Mouse (Mus musculus) intestine, postnatal 0 days (tissue): ENCODE measurements around the gene Sdccag8. TPM values are rescaled to one million over a fixed set of nuclear protein-coding genes. Genes with fewer than 3 reads are reported as not detected.

Experiments used
- ATAC-seq: fragments of 200-750 bp; cut with Nextera tagmentation; 2 replicates; pipeline ENCODE4 v1.8.0; 2017; ENCODE audit warnings: mild to moderate bottlenecking, moderate TSS enrichment, moderate library complexity
- H3K27ac ChIP-seq: fragments of 300-500 bp; sonication (generic); 2 replicates; pipeline ENCODE4 v1.5.1; 2014; ENCODE audit warnings: mild to moderate bottlenecking, low read depth, low read length, moderate library complexity
- H3K27me3 ChIP-seq: fragments of 300-500 bp; sonication (generic); replicated peaks from 2 replicates; pipeline ENCODE4 v1.6.1; 2014; ENCODE audit warnings: low read length, mixed read lengths; ENCODE audit not compliant: control insufficient read depth, insufficient read depth
- H3K36me3 ChIP-seq: fragments of 300-500 bp; sonication (generic); 2 replicates; pipeline ENCODE4 v1.6.1; 2014; ENCODE audit warnings: mild to moderate bottlenecking, moderate library complexity; ENCODE audit not compliant: control insufficient read depth, insufficient read depth
- H3K4me1 ChIP-seq: fragments of 300-500 bp; sonication (generic); replicated peaks from 2 replicates; pipeline ENCODE4 v1.6.1; 2014; ENCODE audit warnings: antibody characterized with exemption, low read length, mixed read lengths; ENCODE audit not compliant: control insufficient read depth, insufficient read depth
- H3K4me2 ChIP-seq: fragments of 300-500 bp; sonication (generic); replicated peaks from 2 replicates; pipeline ENCODE4 v1.6.1; 2014; ENCODE audit warnings: low read depth, mild to moderate bottlenecking, moderate library complexity
- H3K4me3 ChIP-seq: fragments of 300-500 bp; sonication (generic); 2 replicates; pipeline ENCODE4 v1.5.1; 2014; ENCODE audit warnings: low read depth, low read length
- H3K9ac ChIP-seq: fragments of 300-500 bp; sonication (generic); 2 replicates; pipeline ENCODE4 v1.6.1; 2014; ENCODE audit warnings: mild to moderate bottlenecking, low read depth, low read length
- H3K9me3 ChIP-seq: fragments of 300-500 bp; sonication (generic); 2 replicates; pipeline ENCODE4 v1.6.1; 2016; ENCODE audit warnings: mixed run types; ENCODE audit not compliant: control insufficient read depth
- CTCF ChIP-seq: sonication (generic); IDR thresholded peaks from 2 replicates; pipeline ENCODE4 v1.5.1; 2016; ENCODE audit warnings: low read depth, mild to moderate bottlenecking, control low read depth, antibody characterized with exemption, moderate library complexity
- WGBS: fragments of 180-500 bp; shearing (Covaris S2); extraction: QIAGEN DNeasy Blood & Tissue Kit; methylation state at CpG from one replicate; pipeline ENCODE4 v1.1.7; 2014; 5-methylcytosine and 5-hydroxymethylcytosine counted together
- polyA plus RNA-seq: library from polyadenylated mRNA; unstranded; fragments of >200 nt; fragmentation: Nextera tagmentation; extraction: Ambion mirVana; gene quantifications from 2 replicates; pipeline ENCODE4 v1.2.1, GENCODE M21; 2015

Gene Sdccag8
- polyA plus RNA-seq, 1 experiment from 2014 or later: 55.1 TPM

GRCm38 (mm10) chr1:176880101-176880500, 65.6 kb downstream of the Sdccag8 start:
- TF ChIP-seq CTCF: no peak
- Histone ChIP-seq H3K27me3 (no peaks in the 10 kb centered on the region), H3K36me3 (no peaks in the 10 kb centered on the region), H3K9me3 (no peaks in the 10 kb centered on the region), H3K27ac (no peak overlapping the region), H3K9ac (no peak overlapping the region), H3K4me3 (no peak overlapping the region), H3K4me1 (no peaks in the 10 kb centered on the region), H3K4me2 (no peak overlapping the region)
- no peak for ATAC-seq
- 72% methylated on average over 5 of the region's 5 CpGs for WGBS

GRCm38 (mm10) chr1:176880943-176881342, 66.5 kb downstream of the Sdccag8 start:
- H3K4me3 ChIP-seq: no peak overlapping the region
- WGBS: 82% methylated on average over 6 of the region's 6 CpGs
- H3K27me3 ChIP-seq: no peaks in the 10 kb centered on the region
- no peak overlapping the region for H3K27ac ChIP-seq
- no peaks in the 10 kb centered on the region for H3K4me1 ChIP-seq
- no peak for ATAC-seq
- H3K9me3 ChIP-seq: no peaks in the 10 kb centered on the region
- no peaks in the 10 kb centered on the region for H3K36me3 ChIP-seq
- H3K4me2 ChIP-seq: no peak overlapping the region
- no peak for TF ChIP-seq CTCF
- H3K9ac ChIP-seq: no peak overlapping the region

- 91% methylated on average over 17 of the region's 17 CpGs for WGBS
Measured at GRCm38 (mm10) chr1:176885207-176885933, 70.9 kb downstream of the Sdccag8 start.

GRCm38 (mm10) chr1:176886002-176886401, 71.5 kb downstream of the Sdccag8 start:
- H3K36me3 ChIP-seq: no peaks in the 10 kb centered on the region
- no peak overlapping the region for H3K4me3 ChIP-seq
- no peak for TF ChIP-seq CTCF
- H3K27ac ChIP-seq: no peak overlapping the region
- no peak overlapping the region for H3K4me2 ChIP-seq
- ATAC-seq: no peak
- H3K4me1 ChIP-seq: no peaks in the 10 kb centered on the region
- WGBS: 85% methylated on average over 5 of the region's 5 CpGs
- H3K9me3 ChIP-seq: no peaks in the 10 kb centered on the region
- no peaks in the 10 kb centered on the region for H3K27me3 ChIP-seq
- no peak overlapping the region for H3K9ac ChIP-seq

More at GRCm38 (mm10) chr1:176885207-176885933, 70.9 kb downstream of the Sdccag8 start:
- Histone ChIP-seq H3K27ac (no peak overlapping the region), H3K9me3 (no peaks in the 10 kb centered on the region), H3K4me3 (no peak overlapping the region), H3K4me1 (no peaks in the 10 kb centered on the region), H3K4me2 (no peak overlapping the region), H3K36me3 (no peaks in the 10 kb centered on the region), H3K27me3 (no peaks in the 10 kb centered on the region), H3K9ac (no peak overlapping the region)
- ATAC-seq: no peak
- no peak for TF ChIP-seq CTCF

- H3K4me3 ChIP-seq: no peak overlapping the region
- WGBS: 83% methylated on average over 6 of the region's 6 CpGs
- no peaks in the 10 kb centered on the region for H3K36me3 ChIP-seq
- H3K9ac ChIP-seq: no peak overlapping the region
- no peak overlapping the region for H3K27ac ChIP-seq
- H3K4me1 ChIP-seq: no peaks in the 10 kb centered on the region
- H3K4me2 ChIP-seq: no peak overlapping the region
- ATAC-seq: no peak
- H3K9me3 ChIP-seq: no peaks in the 10 kb centered on the region
- TF ChIP-seq CTCF: no peak
- no peaks in the 10 kb centered on the region for H3K27me3 ChIP-seq
Measured at GRCm38 (mm10) chr1:176903741-176904140, 89.3 kb downstream of the Sdccag8 start.

- no peak for ATAC-seq
- no peak for TF ChIP-seq CTCF
- H3K27ac ChIP-seq: no peak overlapping the region
- no peak overlapping the region for H3K4me2 ChIP-seq
- H3K9me3 ChIP-seq: no peaks in the 10 kb centered on the region
- no peak overlapping the region for H3K4me3 ChIP-seq
- H3K27me3 ChIP-seq: no peaks in the 10 kb centered on the region
- WGBS: 96% methylated on average over 2 of the region's 2 CpGs
- H3K9ac ChIP-seq: no peak overlapping the region
- H3K36me3 ChIP-seq: peaks cover 4% of the 10 kb centered on the region; the same call in 1 of the 2 replicates
- no peaks in the 10 kb centered on the region for H3K4me1 ChIP-seq
Measured at GRCm38 (mm10) chr1:176915946-176916345, 101.5 kb downstream of the Sdccag8 start.
